Mouse (Mus musculus) brain, embryonic 14.5 days (tissue): Measurements from ENCODE around the gene Cops7a. TPM values are rescaled to one million over a fixed set of nuclear protein-coding genes. Genes with fewer than 3 reads are reported as not detected.

Source experiments
- DNase-seq: peaks from one replicate; pipeline ENCODE4 v3.0.0-alpha.2; 2011; ENCODE audit warnings: low read depth
- CTCF ChIP-seq: fragments of 200-500 bp; IDR thresholded peaks from 2 replicates; pipeline ENCODE4 v1.5.1; 2012; ENCODE audit warnings: inconsistent platforms, mild to moderate bottlenecking, moderate library complexity, borderline replicate concordance; ENCODE audit not compliant: insufficient read depth, insufficient read length; ENCODE audit errors: extremely low read depth
- POLR2A ChIP-seq: fragments of 200-500 bp; IDR thresholded peaks from 2 replicates; pipeline ENCODE4 v1.6.1; 2012; ENCODE audit warnings: mild to moderate bottlenecking, inconsistent platforms, borderline replicate concordance; ENCODE audit not compliant: poor library complexity, insufficient read depth, insufficient read length, severe bottlenecking; ENCODE audit errors: extremely low read depth
- polyA plus RNA-seq: library from polyadenylated mRNA; depleted of rRNA; stranded (reverse); fragments of >200 nt; gene quantifications from 2 replicates; pipeline ENCODE4 v1.2.3, GENCODE M21; 2012

Cops7a gene
- polyA plus RNA-seq, 1 experiment = 130 TPM

GRCm38 (mm10) chr6:124995246-124995645 lies 29.9 kb upstream of the Cops7a start:
- no peak for DNase-seq
- TF ChIP-seq POLR2A (no peak), CTCF (no peak)

GRCm38 (mm10) chr6:124993876-124994275 lies 28.5 kb upstream of the Cops7a start:
- DNase-seq = peak; percentile 55

DNA sequence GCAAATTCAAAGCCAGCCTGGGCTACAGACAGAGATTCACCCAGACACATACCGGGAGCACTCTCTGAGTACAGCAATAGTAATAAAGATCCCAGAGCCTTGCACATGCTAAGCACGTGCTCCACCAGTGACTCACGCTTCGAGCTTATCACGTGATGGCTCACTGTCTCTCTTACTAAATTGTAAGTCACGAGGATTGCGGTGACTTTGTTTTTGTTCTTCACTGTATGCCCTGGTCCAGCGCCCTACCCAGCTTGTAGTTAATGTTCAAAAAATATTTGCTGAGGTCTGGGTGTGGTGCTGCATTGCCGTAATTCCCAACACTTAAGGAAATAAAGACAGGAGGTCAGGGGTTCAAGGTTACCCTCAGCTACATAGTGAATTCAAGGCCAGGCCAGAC lies 28.0 kb upstream of the Cops7a start:
- no peak for DNase-seq
- TF ChIP-seq CTCF (no peak), POLR2A (no peak)

More at GRCm38 (mm10) chr6:124993876-124994275, 28.5 kb upstream of the Cops7a start:
- TF ChIP-seq CTCF (peak; percentile 35; the same call in 1 of the 2 replicates), POLR2A (no peak)

DNA sequence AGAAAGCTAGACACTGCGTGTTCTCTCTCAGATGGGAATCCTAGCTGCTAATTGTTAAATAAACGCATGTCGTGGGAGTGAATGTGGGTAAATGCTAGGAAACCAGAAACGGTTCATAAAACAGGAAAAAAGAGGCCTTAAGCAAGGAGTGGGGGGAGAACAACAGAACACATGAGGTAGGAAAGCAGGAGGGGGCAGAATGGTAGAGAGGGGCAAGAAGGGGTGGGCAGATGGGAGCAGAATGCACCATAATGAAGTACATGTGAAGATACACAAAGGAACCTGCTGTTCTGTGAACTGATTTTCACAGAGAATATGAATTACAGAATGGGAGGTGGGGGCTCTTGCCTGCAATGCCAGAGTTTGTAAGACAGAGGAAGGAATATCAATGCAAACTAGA lies 26.9 kb upstream of the Cops7a start:
- DNase-seq = peak; percentile 79
- no peak for TF ChIP-seq POLR2A
- no peak for TF ChIP-seq CTCF

DNA sequence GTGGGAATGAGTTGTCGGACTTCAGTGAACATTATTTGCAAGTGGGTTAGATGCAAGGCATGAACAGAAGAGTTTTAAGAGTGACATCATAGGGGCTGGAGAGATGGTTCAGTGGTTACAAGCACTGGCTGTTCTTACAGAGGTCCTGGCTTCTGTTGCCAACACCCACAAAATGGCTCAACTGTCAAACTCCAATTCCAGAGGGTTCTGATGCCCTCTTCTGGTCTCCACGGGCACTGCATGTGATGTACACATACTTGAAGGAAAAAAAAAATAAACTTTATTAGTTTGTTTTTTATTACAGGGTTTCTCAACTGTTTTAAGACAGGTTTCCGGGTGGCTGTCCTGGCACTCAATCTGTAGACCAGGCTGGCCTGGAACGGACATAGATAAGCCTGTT lies 2.4 kb upstream of the Cops7a start:
- no peak for TF ChIP-seq POLR2A
- peak; percentile 56; the same call in 1 of the 2 replicates for TF ChIP-seq CTCF
- peak; percentile 55 for DNase-seq

GRCm38 (mm10) chr6:124966466-124967118 lies 1.3 kb upstream of the Cops7a start:
- TF ChIP-seq POLR2A = no peak
- TF ChIP-seq CTCF = peak; percentile 27; the same call in 1 of the 2 replicates
- DNase-seq = no peak

- no peak for TF ChIP-seq POLR2A
- TF ChIP-seq CTCF = no peak
- no peak for DNase-seq
Measured at GRCm38 (mm10) chr6:124965747-124966146, 409 bp upstream of the Cops7a start.

- DNase-seq = no peak
- TF ChIP-seq POLR2A (no peak), CTCF (no peak)
Measured at GRCm38 (mm10) chr6:124964638-124965037, 700 bp downstream of the Cops7a start.

- TF ChIP-seq POLR2A (no peak), CTCF (no peak)
- no peak for DNase-seq
Measured at GRCm38 (mm10) chr6:124961021-124961420, 4.3 kb downstream of the Cops7a start.

- TF ChIP-seq POLR2A = no peak
- no peak for TF ChIP-seq CTCF
- no peak for DNase-seq
Measured at GRCm38 (mm10) chr6:124959960-124960359, 5.4 kb downstream of the Cops7a start.

DNA sequence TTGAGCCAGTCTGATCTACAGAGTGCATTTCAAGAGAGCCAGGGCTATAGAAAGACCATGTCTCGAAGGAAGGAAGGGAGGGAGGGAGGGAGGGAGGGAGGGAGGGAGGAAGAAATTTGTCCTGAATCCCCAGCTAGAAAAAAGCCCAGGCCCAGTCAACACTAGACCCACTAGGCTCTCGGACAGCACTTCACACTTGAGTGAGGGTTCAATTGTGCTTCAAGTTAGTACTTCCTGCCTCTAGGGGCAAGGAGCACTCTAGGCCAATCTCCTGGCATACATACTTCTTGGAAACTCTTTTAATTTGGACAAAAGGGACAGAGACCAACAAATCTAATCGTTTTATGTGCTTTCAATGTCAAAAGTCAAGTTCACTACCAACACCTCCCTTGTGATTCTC lies 7.2 kb downstream of the Cops7a start:
- no peak for DNase-seq
- TF ChIP-seq CTCF (no peak), POLR2A (no peak)

DNA sequence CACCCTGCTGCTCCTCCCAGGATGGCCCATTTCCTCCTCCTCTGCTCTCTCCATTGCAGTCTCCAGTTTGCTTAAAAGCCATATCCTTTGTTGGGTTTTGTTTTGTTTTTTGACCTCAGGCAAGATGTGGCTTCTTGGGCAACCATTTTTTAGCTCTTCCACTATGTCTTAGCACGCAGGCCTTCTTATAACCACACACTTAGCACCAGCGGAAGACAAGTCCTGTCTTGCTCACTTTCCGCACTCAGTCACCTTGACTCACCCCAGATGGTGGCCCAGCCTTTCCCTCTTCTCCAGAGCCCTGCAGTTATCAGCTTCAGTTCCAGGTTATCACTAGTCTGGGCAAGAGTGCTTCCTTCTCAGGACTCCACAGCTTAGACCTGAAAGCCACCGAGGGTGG lies 10.1 kb downstream of the Cops7a start:
- TF ChIP-seq POLR2A (no peak), CTCF (no peak)
- DNase-seq = no peak
